Mouse (Mus musculus) CD8-positive naive resting alpha-beta T cell, adult 2 months (primary cell): Measurements from ENCODE around the gene Kcnn4.
A peak's percentile ranks its signal among the peaks of the same experiment; 100 is the strongest.
"Not testable (repeated sequence)": the region's sequence is repeated elsewhere in the genome, so short reads cannot be mapped to it uniquely, and the experiment has no call there.

Source experiments
- DNase-seq, 2 experiments: peaks; one replicate each; pipeline ENCODE4 v3.0.0; 2022; ENCODE audit warnings: low read depth in 2 of 2, low spot score in 2 of 2

The Kcnn4 gene

DNA sequence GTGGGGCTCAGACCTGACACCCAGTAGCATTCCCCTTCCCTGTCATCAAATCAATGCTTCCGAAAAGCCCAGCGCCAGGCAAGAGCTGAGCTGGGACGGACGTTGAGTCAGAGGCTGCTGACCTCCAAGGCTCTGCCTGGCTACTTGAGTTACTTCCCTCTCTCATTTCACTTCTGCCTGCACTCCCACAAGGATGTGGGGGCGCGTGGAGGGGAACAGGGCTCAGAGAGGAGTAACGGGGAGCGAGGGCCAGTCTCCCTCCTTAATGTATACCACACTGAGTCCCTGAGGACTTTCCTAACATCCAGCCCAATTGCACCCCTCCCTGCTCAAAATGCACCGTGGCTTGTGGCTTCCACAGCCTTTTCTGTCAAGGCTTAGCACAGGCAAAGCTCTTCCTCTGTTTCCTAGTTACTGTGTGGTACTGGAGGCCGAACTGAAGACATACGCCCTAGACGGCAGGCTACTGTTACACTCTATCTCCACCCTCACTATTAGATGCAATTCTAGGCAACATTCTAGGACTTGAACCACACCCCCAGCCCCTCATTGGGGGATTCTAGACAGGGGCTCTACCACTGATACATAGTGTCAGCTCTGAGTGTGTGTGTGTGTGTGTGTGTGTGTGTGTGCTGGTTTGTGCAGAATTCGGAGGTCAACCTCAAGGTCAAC lies 19.6 kb downstream of the Kcnn4 start:
- DNase-seq: no peak

DNA sequence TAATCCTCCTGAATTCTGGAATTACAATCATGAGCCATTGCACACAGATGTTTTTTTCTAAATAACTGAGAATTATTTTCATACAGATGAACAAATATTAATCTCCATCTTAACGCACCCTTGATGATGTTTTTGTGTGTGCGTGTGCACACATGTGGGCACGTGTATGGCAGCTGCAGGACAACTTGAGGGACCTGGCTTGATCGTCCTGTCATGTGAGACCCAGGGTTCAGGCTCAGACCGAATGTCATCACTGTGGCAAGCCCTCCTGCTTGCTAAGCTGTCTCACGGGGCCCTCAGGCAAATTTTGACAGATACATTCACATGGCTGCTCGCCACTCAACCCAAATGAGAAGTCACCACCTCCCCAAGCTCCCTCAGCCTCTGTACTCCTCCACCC lies 20.4 kb downstream of the Kcnn4 start:
- DNase-seq: no peak

DNA sequence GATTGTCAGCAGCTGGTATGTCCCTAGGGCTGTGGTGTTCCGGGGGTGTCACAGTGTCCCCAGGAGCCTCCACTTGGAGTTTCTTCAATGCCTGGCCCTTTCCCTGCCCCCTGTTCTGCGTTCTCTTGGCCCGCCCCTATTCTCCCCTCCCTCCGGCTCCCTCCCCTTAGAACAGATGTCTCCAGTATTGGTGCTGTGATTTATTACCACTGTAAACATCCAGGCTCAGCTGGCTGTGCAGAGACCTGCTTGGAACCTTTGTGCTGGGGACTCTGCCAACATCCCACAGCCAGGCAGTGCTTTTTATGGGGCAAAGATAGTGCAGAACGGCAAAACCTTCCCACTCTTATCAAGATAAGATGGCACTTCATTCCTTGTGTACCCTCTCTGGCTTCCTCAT lies 21.0 kb downstream of the Kcnn4 start:
- DNase-seq: no peak

DNA sequence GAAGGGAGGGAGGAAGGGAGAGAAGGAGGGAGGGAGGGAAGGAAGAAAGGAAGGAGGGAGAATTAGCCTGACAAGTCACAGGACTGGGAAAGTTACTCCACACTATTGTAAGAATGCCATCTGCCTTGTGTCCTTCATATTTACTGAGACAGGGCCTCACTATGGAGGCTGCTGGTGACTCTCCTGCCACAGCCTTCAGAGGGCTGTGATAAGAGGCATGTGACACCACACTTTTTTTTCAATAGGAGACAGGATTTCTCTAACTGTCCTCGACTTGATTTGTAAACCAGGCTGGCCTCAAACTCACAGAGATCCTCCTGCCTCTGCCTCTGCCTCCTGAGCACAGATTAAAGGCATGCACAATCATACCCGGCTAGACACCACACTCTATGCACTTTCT lies 21.6 kb downstream of the Kcnn4 start:
- no peak for DNase-seq

DNA sequence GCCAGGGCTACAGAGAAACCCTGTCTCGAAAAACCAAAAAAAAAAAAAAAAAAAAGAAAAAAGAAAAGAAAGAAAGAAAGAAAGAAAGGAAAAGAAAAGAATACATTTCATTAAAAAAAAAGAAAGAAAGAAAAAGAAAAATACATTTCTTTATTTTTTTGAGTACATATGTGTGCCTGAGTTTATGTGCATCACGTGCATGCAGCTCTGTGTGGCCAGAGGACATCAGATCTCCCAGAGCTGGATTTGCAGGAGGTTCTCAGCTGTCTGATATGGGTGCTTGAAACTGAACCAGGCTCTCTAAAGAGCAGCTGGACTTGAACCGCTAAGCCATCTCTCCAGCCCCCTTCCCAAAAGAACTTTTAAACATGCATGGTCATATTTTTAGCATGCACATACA lies 24.0 kb downstream of the Kcnn4 start:
- DNase-seq: no peak

DNA sequence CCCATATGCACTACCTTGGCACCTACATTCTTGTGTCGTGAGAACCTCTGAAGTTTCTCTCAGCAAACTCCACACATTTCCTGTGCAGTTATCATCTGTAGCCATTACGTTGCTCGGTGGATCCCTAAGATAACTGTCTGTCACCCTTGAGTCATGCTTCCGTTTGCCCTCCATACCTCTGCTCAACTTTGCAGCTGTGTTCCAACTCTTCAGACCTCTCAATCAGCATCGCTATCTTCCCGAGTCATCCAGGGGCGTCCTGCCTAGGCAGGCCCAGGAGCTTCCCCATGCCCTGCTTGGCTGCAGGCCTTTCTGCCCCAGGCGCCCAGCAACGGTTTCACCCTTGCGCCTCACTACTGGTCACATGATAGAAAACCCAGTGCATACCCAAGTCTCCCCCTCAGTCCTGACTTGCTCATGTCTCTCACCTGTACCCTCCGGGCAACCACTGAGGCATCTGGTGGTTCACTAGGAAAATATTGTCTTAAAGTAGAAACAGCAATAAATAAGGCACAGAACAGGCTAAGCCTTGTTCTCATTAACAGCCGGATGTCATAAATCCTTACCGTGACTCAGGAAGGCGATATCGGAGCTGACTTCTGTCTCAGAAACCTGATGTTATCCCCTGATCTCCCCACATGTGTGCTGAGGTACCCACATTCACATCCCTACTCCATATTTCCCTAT lies 24.6 kb downstream of the Kcnn4 start:
- DNase-seq: no peak

DNA sequence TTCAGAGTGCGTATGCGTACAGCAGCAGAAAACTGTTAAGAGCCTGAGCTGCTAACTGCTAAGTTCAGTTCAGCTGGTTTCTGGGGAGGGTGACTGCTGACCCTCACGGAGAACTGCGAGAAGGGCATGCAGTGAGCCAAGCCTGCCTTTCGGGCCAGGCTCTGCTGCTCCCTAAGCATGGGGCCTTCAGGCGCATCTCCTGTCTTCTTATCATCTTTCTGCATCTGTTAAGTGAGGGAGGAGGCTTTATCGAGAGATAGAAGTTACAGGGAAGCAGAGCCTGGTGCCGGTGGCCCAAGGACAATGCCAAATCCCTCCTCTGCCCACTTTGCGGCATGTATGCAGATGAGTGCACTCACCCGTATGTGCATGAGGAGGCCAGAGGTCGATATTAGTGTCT lies 26.8 kb downstream of the Kcnn4 start:
- no peak for DNase-seq

DNA sequence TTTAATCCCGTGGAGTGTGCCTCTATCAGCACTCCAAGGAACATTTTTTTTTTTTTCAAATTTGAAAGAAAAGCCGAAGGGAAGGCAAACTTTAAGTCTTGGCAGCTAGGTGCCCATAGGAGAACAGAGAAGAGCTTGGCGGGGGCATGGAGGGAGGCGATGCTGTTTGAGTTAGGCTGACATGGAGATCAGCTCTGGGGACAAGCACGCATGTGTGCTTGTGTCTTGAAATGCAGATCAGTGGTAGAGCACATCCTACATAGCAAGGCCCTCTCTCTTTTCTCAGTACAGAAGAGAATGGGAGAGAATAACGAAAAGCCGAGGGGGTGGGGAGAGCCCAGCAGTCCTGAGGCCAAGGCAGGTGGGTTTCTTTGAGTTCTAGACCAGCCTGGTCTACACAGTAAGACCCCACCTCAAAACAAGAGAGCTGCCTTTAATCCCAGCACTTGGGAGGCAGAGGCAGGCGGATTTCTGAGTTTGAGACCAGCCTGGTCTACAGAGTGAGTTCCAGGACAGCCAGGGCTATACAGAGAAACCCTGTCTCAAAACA lies 28.4 kb downstream of the Kcnn4 start:
- no peak for DNase-seq

DNA sequence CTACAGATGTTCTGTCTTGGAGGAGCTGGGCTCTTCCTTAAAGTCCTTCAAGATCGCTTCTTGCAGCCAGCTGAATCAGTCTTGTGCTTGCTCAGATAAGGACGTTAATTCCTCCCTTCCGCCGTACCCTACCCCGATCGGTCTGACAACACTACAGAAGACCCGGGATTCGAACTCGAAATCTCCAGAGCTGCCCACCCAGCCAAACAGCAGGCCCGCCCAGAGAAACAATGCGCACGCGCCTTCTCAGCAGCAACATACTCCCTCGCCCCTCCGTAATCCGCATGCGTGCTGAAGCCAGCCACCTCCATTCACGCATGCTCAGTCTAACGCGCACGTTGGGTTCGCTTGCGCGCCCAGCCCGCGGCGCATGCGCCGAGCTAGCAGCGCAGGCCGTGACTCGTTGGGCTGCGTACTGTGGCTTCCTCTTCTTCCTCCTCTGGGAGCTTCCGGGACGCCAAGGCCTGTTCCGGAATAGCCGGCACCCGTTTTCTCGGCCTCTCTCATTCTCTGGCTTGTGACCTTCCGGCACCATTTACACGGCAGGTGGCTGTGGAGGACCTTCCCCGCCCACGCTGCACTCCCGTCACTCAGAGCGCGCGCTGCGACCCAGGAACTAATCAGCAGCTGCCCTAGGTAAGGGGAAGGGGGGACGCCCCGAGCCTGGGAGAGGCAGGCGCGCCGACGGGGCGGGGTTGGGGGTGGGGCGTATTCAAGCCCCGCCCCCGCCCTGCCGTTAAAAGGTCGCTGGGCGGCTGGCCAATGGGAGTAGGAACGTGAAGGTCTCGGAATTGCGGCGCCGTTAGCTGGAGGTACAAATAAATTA lies 29.4 kb downstream of the Kcnn4 start, which contains the start of gene Smg9:
Gene Smg9 (plus strand): TSS at position 364 of the 826 bp plus-strand sequence.
- peak; percentile 93 to 94 for DNase-seq

DNA sequence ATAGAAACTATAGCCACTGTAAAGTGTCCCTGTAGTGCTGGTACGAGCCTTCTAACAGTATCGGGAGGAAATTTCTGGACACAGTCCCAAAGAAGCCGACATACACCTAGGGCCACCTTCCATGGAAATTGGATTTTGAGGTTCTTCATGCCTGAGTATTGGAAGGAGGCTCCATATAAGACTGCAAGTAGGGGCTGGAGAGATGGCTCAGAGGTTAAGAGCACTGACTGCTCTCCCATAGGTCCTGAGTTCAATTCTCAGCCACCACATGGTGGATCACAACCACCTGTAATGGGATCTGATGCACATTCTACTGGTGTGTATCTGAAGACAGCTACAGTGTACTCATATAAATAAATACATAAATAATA lies 30.0 kb downstream of the Kcnn4 start:
- no peak for DNase-seq

DNA sequence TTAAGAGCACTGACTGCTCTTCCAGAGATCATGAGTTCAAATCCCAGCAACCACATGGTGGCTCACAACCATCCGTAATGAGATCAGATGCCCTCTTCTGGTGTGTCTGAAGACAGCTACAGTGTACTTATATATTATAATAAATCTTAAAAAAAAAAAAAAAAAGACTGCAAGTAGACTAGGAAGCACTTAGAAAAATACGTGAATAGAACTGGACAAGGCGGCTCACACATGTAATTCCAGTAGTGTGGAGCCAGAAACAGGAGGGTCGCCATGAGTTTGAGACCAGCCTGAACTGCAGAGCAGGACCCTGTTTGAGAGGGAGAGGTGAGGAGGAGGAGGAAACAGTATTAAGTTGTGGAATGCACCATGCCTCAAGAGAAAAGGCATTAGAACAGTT lies 30.4 kb downstream of the Kcnn4 start:
- DNase-seq: not testable (repeated sequence)

DNA sequence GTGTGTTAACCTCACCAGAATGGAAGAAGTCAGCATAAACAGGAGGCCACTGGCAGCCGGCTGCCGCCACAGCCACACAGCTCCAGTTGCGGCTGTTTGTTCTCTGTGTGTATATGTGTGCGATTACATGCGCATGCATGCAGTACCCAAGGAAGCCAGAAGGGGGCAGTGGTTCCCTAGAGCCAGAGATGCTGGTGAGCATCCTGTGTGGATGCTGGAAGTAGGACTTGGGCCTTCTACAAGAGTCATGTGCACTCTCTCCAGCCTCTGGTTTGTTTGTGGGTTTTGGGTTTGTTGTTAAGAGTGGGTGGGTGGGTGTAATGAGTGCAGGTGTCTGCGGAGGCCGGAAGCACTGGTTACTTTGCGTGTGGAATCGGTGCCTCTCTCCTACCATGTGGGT lies 32.8 kb downstream of the Kcnn4 start:
- no peak for DNase-seq

DNA sequence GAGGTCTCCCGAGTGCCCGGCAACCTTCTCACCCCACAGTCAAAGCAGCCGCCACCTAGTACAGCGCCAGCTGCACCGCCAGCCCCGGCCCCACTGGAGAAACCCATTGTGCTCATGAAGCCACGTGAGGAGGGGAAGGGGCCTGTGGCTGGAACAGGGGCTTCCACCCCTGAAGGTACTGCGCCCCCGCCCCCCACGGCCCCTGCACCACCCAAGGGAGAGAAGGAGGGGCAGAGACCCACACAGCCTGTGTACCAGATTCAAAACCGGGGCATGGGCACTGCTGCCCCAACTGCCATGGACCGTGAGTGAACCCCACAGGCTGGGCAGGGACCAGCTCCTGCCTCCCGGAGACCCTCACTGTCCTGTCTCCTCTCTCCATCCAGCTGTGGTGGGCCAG lies 35.6 kb downstream of the Kcnn4 start:
- no peak for DNase-seq

DNA sequence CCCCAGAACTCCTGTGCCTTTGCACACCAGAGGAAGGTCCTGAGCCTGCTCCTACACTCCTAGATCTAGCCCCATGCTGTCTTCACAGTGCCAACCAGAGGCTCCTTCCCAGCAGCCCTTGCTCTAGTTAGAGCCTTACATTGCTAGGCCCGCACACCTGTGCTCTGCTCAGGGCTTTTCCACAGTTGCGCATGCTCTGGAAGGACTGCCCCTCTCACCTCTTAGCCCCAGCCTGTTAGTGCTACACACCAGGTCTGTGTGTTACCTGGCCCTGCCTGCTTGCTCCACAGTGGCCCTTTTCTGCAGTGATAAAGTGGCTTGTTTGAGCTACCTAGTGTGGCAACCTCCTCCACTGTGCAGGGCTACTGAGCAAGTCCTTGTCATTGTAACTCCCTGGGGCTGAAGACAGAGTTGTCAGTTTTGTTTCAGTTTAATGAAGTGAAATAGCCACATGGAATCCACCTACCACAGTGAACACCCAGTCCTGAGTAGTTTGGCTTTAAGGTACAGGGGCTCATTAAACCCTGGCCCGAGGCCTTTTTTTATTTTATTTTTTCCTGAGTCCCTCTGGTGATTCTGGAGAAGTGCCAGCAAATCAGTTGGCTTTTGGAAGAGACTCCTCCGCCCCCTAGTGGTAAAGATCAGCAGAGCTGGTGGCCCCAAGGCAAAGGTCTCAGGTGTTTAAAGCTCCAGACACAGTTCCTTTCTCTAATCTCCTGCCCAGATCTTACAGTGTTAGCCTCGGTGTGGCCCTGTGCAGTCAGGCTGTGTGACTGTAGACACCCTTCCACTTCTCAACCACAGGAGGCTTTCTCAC lies 36.7 kb downstream of the Kcnn4 start:
- peak; percentile 60 to 77 for DNase-seq

DNA sequence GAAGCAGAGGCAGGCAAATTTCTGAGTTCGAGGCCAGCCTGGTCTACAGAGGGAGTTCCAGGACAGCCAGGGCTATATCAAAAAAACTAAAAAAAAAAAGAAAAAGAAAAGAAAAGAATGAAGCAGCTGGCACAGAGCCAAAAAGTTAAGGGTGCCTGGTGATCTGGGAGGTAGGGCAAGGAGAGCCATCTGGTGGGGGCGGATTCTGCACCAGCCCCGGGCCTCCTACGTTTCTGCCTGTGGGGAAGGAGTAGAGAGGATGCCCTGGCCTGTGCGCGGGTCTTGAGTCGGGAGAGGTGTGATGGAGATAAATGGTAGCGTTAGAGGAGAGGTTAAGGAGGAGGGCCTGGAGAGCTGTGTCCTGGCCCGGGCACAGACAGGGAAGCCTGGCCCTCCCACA lies 38.1 kb downstream of the Kcnn4 start:
- no peak for DNase-seq

DNA sequence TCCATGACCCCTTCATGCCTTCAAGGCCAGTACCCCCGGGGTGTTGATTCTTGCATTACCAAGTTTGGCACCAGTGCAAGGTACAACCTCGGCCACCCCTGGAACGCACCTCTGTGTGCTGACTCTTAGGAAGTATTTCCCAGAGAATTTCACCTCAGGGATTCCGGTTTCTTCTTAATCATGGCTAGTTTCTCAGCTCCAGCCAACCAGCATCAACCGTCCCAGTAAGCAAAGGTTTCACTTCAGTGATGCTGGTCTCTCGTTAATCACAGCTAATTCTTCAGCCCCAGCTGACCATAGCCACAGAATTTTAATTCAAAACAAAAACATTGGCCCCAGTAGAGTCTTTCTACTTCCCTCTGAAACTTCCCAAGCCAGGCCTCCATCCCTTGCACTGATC lies 40.1 kb downstream of the Kcnn4 start:
- DNase-seq: no peak

DNA sequence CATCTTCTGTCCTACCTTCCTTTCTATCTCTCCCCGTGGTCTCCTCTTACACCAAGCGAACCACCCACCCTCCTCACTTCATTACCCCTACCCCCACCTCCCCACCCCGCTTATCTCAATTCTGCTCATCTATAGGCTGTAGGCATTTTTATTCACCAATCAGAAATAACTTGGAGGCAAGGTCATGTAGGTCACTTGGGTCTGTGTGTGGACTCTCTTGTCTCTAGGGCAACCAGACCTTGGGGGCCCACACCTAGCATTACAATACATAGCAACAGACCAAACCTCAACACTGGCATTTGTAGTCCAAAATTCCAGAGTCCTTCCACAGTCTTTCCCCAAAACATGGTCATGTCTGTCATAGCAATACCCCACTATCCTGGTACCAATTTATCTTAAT lies 40.8 kb downstream of the Kcnn4 start:
- DNase-seq: no peak

DNA sequence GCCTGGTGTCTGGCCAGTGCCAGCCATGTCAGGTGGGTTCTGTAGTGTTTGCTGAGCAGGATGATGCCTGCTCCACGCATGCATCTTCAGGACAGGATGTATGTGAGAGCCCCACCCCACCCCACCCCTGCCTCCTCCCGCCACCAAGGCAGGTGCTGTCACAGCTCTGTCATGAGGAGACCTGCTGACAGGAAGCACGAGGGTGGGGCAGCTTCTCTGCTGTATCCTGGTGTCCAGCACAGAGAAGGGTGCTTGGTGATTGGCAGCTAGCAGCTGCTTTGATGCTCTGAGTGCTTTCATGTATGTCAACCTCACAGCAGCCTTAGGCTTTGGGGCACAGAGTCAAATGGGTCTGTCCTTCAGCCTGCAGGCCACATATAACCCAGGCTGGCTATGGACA lies 43.6 kb downstream of the Kcnn4 start:
- peak; percentile 82 to 83 for DNase-seq

DNA sequence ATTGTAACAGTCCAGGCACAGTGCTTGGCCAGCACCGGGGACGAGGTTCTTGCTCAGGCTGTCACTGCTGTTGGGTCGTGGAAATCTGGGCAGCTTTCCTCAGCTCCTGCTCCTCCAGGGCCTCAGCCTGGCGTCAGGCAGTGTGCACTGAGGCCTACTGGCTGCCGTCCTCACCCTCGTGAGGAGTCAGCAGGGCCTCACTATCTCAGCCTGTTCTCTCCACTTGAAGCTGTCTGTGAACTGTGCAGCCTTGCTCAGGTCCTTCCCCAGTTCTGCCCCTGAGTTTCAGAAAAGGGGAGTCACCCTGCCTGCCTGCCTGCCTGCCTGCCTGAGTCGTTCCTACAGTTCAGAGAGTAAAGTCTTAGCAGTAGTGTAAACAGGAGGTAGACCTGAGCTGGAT lies 45.2 kb downstream of the Kcnn4 start:
- DNase-seq: no peak

DNA sequence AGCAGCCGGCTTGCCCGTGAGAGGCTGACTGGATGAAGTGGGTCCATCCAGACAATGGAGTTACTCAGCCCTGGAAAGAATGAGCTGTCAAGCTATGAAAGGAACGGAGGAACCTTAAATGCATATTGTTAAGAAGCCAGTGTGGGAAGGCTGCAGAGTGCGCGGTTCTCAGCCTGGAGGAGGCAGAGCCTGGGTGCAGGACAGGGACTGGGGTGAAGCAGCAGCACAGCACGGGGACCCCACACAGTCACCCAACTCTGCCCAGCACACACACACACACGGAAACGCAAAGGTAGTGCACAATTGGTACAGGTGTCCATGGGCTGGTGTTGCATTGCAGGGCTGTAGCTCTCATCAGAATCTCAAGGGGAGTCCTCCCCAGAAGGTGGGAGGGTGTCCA lies 49.5 kb downstream of the Kcnn4 start:
- DNase-seq: no peak

DNA sequence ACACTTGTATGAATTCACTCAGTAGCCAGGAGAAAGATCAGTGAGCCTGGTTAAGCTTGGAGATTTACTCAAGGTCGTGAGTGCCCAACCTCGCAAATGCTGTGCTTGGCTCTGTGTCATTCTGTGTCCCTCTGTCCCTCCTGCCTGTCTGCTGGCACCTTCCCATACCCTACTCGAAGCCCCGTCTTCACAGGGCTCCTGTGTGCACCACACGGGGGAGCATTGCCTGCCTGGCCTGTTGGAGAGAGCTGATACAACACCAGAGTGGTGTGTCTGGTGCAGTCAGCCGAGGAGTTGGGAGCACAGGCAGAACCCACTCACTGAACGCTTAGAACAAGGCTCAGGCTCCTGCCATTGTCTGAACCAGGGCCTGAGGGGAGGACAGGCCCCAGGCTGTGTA lies 51.6 kb downstream of the Kcnn4 start:
- no peak for DNase-seq
